Mouse (Mus musculus) urinary bladder, postnatal 10 days (tissue): Measurements from ENCODE around the gene Pax3.

Experiments used
- DNase-seq: peaks from one replicate; pipeline ENCODE4 v3.0.0; 2022; ENCODE audit warnings: low spot score

Pax3 gene

DNA sequence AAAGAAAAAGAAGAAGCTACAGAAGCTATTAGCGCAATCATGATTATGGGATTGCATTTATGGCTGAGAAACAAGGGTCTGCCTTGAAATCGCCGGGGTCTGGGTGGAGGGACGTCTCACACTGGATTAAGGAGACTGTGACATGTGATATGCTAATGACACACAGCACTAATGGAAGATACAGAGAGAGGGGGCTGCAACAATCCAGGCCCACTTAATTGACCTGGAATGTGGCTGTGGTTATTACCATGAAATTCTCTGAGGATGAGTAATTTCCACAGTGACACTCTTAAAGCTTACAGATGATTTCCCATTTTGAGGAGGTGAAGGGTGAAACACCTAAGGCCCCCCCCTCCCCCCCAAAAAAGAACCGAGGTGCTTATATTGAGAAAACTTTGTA lies 136.1 kb downstream of the Pax3 start:
- DNase-seq = no peak

DNA sequence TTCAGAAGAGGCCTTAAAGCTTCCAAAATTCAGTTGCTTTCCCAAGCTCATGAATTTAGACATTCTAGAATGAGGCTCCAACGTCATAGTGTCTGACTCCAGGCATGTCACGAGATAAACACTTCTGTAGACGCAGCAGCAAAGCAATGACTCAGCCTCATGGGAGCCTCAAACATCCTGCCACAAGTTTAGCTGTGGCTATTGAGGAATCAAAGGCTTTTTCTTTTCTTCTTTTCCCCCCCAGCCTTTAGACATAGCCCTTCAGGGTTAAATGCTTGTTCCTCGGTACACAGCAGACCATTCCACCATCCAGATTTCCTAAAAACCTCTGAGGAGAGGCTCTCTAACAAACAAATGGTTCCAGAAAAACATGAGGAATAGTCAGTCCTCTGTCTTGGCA lies 139.0 kb downstream of the Pax3 start:
- DNase-seq = no peak

DNA sequence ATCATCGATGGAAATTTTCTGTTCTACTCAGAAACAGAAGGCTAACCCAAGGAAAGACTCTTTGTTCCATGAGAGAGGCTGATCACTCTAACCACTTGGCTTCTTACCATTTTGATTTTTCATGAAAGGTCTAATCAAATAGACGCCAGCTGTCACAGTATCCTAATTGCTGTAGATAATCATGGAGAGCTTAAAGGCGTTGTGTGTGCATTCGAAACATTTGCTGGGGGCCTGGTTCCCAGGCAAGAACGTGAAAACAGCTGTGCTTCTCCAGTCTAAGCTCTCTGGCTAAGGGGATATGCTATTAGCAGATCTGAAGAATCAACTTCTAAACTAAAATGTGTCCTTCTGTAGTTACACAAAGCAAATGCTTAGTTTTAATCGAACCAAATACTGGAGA lies 143.3 kb downstream of the Pax3 start:
- DNase-seq = no peak
